Mouse (Mus musculus) lung, adult 2 months (tissue): ENCODE measurements at regions not wholly inside any gene's neighbourhood (a gene's known extent, or its start where the extent isn't known, plus 50 kb on each side); places are given as distances from the start of the nearest gene placed in this dataset.

Source experiments
- CTCF ChIP-seq: fragments of 200-500 bp; IDR thresholded peaks from 2 replicates; pipeline ENCODE4 v1.5.1; 2011; ENCODE audit warnings: mild to moderate bottlenecking, low read length, control low read depth; ENCODE audit not compliant: insufficient read depth
- POLR2A ChIP-seq: fragments of 200-500 bp; IDR thresholded peaks from 2 replicates; pipeline ENCODE4 v1.6.1; 2011; ENCODE audit warnings: low read depth, mild to moderate bottlenecking, control low read depth, low read length, borderline replicate concordance; ENCODE audit errors: extremely low read depth

DNA sequence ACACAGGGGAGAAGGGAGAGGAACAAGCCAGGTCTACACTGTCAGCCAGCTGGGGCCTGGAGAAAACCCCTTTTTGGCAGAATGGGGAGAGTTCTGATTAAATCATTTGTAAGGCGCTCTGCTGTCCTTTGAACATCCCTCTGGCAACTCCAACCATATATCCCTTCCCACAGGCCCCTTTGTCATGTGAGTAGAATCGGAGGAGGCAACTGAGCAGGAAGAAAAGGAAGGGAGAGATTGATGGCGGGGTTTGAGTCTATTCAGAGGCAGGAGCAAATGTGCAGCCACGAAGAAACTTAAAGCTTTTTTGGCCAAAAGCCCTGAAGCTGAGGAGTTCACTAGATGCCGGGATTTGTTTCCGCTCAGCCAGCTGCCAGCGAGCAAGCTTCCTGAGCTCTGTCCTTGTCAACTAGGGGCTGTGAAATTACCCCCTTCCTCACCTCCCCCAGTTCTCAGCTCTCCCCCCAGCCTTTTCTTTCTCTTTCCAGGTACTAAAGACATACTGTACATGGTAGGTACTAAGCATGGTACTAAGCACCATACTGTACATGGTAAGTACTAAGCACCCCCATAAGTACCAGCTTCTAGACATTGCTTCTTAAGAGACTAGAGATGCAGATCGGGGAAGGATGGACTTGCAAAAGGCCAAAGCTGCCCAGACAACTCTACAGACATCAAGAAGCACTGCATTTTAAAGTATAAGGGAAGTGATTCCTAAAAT is 100.6 kb upstream of the Fam78b start:
- TF ChIP-seq POLR2A (no peak), CTCF (no peak)
